Mouse (Mus musculus) ES-Bruce4 (cell line): ENCODE data around the gene Arhgap23.

Experiments
- CTCF ChIP-seq: IDR thresholded peaks from one replicate; pipeline ENCODE4 v1.8.1; 2011; ENCODE audit warnings: low read depth, low read length
- EP300 ChIP-seq: IDR thresholded peaks from 2 replicates; pipeline ENCODE4 v1.6.1; 2011; ENCODE audit warnings: low read depth, low read length; ENCODE audit not compliant: insufficient read depth

GRCm38 (mm10) chr11:97491640-97492039, 76.3 kb downstream of the Arhgap23 start:
- no peak for TF ChIP-seq EP300
- TF ChIP-seq CTCF = no peak
